Mouse (Mus musculus) CH12.LX (cell line): ENCODE results near the gene 1700067K01Rik. TPM values are rescaled to one million over a fixed set of nuclear protein-coding genes. Genes with fewer than 3 reads are reported as not detected.
A peak's percentile ranks its signal among the peaks of the same experiment; 100 is the strongest.

ENCODE experiments used
- DNase-seq: peaks from one replicate; pipeline ENCODE4 v3.0.0-alpha.2; 2013; ENCODE audit errors: extremely low read depth
- H3K27ac ChIP-seq: 2 replicates; pipeline ENCODE4 v1.5.1; 2012; ENCODE audit warnings: low read depth, mild to moderate bottlenecking, control low read depth, moderate library complexity; ENCODE audit not compliant: insufficient read depth
- H3K27me3 ChIP-seq: replicated peaks from 2 replicates; pipeline ENCODE3; 2012; ENCODE audit warnings: inconsistent platforms
- H3K36me3 ChIP-seq, 2 experiments: replicated peaks in 1 of 2; 2 replicates each; pipeline versions ENCODE3 to v1.6.1; 2012; ENCODE audit warnings: inconsistent platforms in 1 of 2, low read length in 1 of 2, mild to moderate bottlenecking in 1 of 2, mixed read lengths in 1 of 2, moderate library complexity in 1 of 2; ENCODE audit not compliant: control insufficient read depth in 1 of 2, insufficient read depth in 1 of 2
- H3K4me1 ChIP-seq, 2 experiments: 2 replicates each; pipeline ENCODE4 v1.6.1; 2012; ENCODE audit warnings: inconsistent platforms in 1 of 2, moderate library complexity in 1 of 2; ENCODE audit not compliant: insufficient read depth in 2 of 2, control insufficient read depth in 1 of 2
- H3K4me2 ChIP-seq: 2 replicates; pipeline ENCODE4 v1.6.1; 2012; ENCODE audit warnings: low read depth, mild to moderate bottlenecking, control low read depth; ENCODE audit not compliant: poor library complexity, insufficient read depth, severe bottlenecking
- H3K4me3 ChIP-seq, 3 experiments: fragments of 150-350 bp in 1 of 3; sonication (generic) in 1 of 3; replicated peaks in 1 of 3; 2 replicates each; pipeline versions ENCODE3 to v1.5.1; 2011 to 2012; ENCODE audit warnings: low read depth in 2 of 3, low read length in 2 of 3, mild to moderate bottlenecking in 2 of 3, moderate library complexity in 2 of 3, control low read depth in 1 of 3, improper control_type of control experiment in 1 of 3, inconsistent platforms in 1 of 3, mixed read lengths in 1 of 3; ENCODE audit not compliant: poor library complexity in 1 of 3
- H3K79me2 ChIP-seq: replicated peaks from 2 replicates; pipeline ENCODE4 v1.6.1; 2012; ENCODE audit warnings: mild to moderate bottlenecking, moderate library complexity; ENCODE audit not compliant: control insufficient read depth, poor library complexity, insufficient read depth, severe bottlenecking; ENCODE audit errors: extremely low read depth
- H3K9ac ChIP-seq: 2 replicates; pipeline ENCODE4 v1.6.1; 2012; ENCODE audit warnings: low read depth, mild to moderate bottlenecking, control low read depth, moderate library complexity; ENCODE audit not compliant: insufficient read depth
- H3K9me3 ChIP-seq: replicated peaks from 2 replicates; pipeline ENCODE3; 2012; ENCODE audit warnings: low read length, inconsistent platforms, mixed read lengths
- CHD1 ChIP-seq: IDR thresholded peaks from 2 replicates; pipeline ENCODE4 v1.6.1; 2012; ENCODE audit warnings: low read depth, low read length, improper control_type of control experiment, inconsistent platforms
- CTCF ChIP-seq, 2 experiments: IDR thresholded peaks in 1 of 2; conservative IDR thresholded peaks in 1 of 2; 2 replicates each; pipeline ENCODE4 v1.5.1; 2011 to 2012; ENCODE audit warnings: low read depth in 2 of 2, low read length in 2 of 2, improper control_type of control experiment in 1 of 2, inconsistent platforms in 1 of 2, mild to moderate bottlenecking in 1 of 2, moderate library complexity in 1 of 2
- ELF1 ChIP-seq: IDR thresholded peaks from 2 replicates; pipeline ENCODE4 v1.6.1; 2014; ENCODE audit warnings: low read depth, mild to moderate bottlenecking, inconsistent platforms, low read length, improper control_type of control experiment
- ETS1 ChIP-seq: conservative IDR thresholded peaks from 2 replicates; pipeline ENCODE4 v1.6.1; 2012; ENCODE audit warnings: low read depth, mild to moderate bottlenecking, inconsistent platforms, low read length, improper control_type of control experiment, moderate library complexity
- GABPA ChIP-seq: IDR thresholded peaks from 2 replicates; pipeline ENCODE4 v1.6.1; 2012; ENCODE audit warnings: low read depth, low read length, improper control_type of control experiment, inconsistent platforms; ENCODE audit not compliant: insufficient replicate concordance
- IRF4 ChIP-seq: IDR thresholded peaks from 2 replicates; pipeline ENCODE4 v1.6.1; 2014; ENCODE audit warnings: low read depth, mild to moderate bottlenecking, inconsistent platforms, low read length, improper control_type of control experiment
- MAFK ChIP-seq: IDR thresholded peaks from 2 replicates; pipeline ENCODE4 v1.6.1; 2011; ENCODE audit warnings: low read length, improper control_type of control experiment; ENCODE audit not compliant: insufficient replicate concordance
- MEF2A ChIP-seq: IDR thresholded peaks from 2 replicates; pipeline ENCODE4 v1.6.1; 2014; ENCODE audit warnings: low read depth, mild to moderate bottlenecking, inconsistent platforms, low read length, improper control_type of control experiment, borderline replicate concordance
- MYC ChIP-seq: IDR thresholded peaks from 2 replicates; pipeline ENCODE4 v1.6.1; 2011; ENCODE audit warnings: low read depth, mild to moderate bottlenecking, improper control_type of control experiment, low read length
- NRF1 ChIP-seq: IDR thresholded peaks from 2 replicates; pipeline ENCODE4 v1.6.1; 2014; ENCODE audit warnings: low read depth, mild to moderate bottlenecking, inconsistent platforms, low read length, improper control_type of control experiment, moderate library complexity
- PAX5 ChIP-seq: IDR thresholded peaks from 2 replicates; pipeline ENCODE4 v1.6.1; 2012; ENCODE audit warnings: low read length, inconsistent platforms, mixed read lengths
- POLR2AphosphoS2 ChIP-seq: IDR thresholded peaks from 2 replicates; pipeline ENCODE4 v1.6.1; 2011; ENCODE audit warnings: low read depth, low read length, improper control_type of control experiment
- RAD21 ChIP-seq: IDR thresholded peaks from 2 replicates; pipeline ENCODE4 v1.6.1; 2011; ENCODE audit warnings: low read depth, mild to moderate bottlenecking, low read length, improper control_type of control experiment, moderate library complexity
- RCOR1 ChIP-seq: conservative IDR thresholded peaks from 2 replicates; pipeline ENCODE4 v1.6.1; 2012; ENCODE audit warnings: low read depth, mild to moderate bottlenecking, inconsistent platforms, low read length, improper control_type of control experiment
- SIN3A ChIP-seq: IDR thresholded peaks from 2 replicates; pipeline ENCODE4 v1.6.1; 2012; ENCODE audit warnings: low read length, improper control_type of control experiment, inconsistent platforms
- UBTF ChIP-seq: IDR thresholded peaks from 2 replicates; pipeline ENCODE4 v1.6.1; 2012; ENCODE audit warnings: low read depth, mild to moderate bottlenecking, inconsistent platforms, low read length, improper control_type of control experiment, moderate library complexity
- USF1 ChIP-seq: IDR thresholded peaks from 2 replicates; pipeline ENCODE4 v1.6.1; 2014; ENCODE audit warnings: low read depth, mild to moderate bottlenecking, inconsistent platforms, low read length, improper control_type of control experiment
- ZC3H11A ChIP-seq: IDR thresholded peaks from 2 replicates; pipeline ENCODE4 v1.6.1; 2012; ENCODE audit warnings: low read depth, mild to moderate bottlenecking, inconsistent platforms, low read length, improper control_type of control experiment
- ZMIZ1 ChIP-seq: IDR thresholded peaks from 2 replicates; pipeline ENCODE4 v1.6.1; 2012; ENCODE audit warnings: low read depth, mild to moderate bottlenecking, inconsistent platforms, low read length, improper control_type of control experiment
- ZNF384 ChIP-seq: IDR thresholded peaks from 2 replicates; pipeline ENCODE4 v1.6.1; 2012; ENCODE audit warnings: low read depth, low read length, improper control_type of control experiment, inconsistent platforms
- dilution Hi-C: fragments of 300-500 bp; cut with MboI; formaldehyde crosslinking; loops from 2 replicates; pipeline ENCODE4 v1.14.3; 2020; ENCODE audit warnings: low sequenced_read_pairs; ENCODE audit not compliant: extremely low pct_unique_long_range_greater_than_20kb, extremely low pct_ligation_motif_present
- in situ Hi-C: fragments of 300-500 bp; cut with MboI; formaldehyde crosslinking; loops from 3 replicates; pipeline ENCODE4 v1.14.3; 2019; ENCODE audit warnings: low sequenced_read_pairs, low pct_ligation_motif_present, low pct_unique_long_range_greater_than_20kb, mixed read lengths
- polyA plus RNA-seq: library from polyadenylated mRNA; unstranded; fragments of >175 nt; gene quantifications from 2 replicates; pipeline ENCODE4 v1.2.1, GENCODE M21; 2012; ENCODE audit warnings: low read depth; ENCODE audit not compliant: insufficient read length
- total RNA-seq, 2 experiments: library from RNA; depleted of rRNA; stranded (reverse); fragments of 300-350 nt in 1 of 2; fragments of >200 nt in 1 of 2; gene quantifications; 2 replicates each; pipeline ENCODE4 v1.2.3; 2012 to 2014

The 1700067K01Rik gene
- total and polyA plus RNA-seq, 3 experiments, result 0.38 to 0.67 TPM; not detected in 1

DNA sequence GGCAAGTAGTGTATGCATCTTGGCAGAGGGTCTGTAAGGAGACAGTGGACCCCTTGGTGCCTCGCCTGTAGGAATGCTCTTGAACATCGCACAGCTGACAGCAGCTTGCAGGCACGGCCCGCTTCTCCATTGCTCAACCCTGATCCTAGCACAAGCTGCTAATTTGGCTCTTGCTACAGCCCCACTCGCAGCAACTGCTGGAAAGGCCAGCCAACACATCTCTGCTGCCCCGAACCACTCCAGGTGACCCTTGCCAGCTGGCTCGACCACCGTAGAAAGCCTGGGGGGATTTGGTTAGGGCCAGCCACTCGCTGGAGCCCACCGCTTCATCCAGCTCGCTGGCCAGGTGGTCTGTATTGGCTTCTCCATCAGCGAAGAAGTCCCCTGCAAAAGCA lies 41.6 kb downstream of the 1700067K01Rik start:
- Histone ChIP-seq H3K27me3 (peaks cover 9% of the 10 kb centered on the region), H3K4me1 (peaks cover 6 to 20% of the 10 kb centered on the region in 2 experiments), H3K4me2 (peak overlapping the region; percentile 79), H3K79me2 (no peaks in the 10 kb centered on the region), H3K36me3 (peaks cover 0 to 17% of the 10 kb centered on the region in 2 experiments), H3K9ac (no peak overlapping the region), H3K27ac (no peak overlapping the region), H3K9me3 (peaks cover 3% of the 10 kb centered on the region), H3K4me3 (peak overlapping the region in 2 of 3 experiments; percentile 5 to 66)
- in situ Hi-C loops, result loop anchor here (25.0 kb wide), 1 partner anchor 294 kb away; no protein-coding TSS in a partner anchor
- TF ChIP-seq CTCF (conservative IDR thresholded peaks at IDR 0.05 in 1 of 2, IDR thresholded peaks at IDR 0.05 in 1 of 2; ENCODE audit: low read depth in 2 of 2, low read length in 2 of 2) (no peak), ZNF384 (no peak), POLR2AphosphoS2 (no peak)
- dilution Hi-C loops, result no loop called here
- no peak for DNase-seq

DNA sequence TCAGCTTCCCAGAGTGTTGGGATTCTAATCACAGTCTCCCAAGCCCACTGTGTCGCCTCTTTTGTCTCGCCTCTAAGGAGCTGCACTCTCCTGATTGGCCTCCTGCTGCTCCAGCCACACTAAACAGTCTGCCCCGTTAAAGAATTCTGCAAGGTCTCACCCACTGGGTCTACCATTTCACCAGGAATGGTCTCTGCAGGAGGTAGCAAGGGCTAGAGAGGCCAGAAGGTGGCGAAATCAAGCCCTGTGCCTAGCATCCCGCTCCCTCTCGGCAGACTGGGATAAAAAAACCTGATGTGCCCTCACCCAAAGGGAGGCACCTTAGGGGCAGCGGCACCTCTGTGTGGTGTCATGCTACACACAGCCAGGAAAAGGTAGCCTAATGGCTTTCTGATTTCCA lies 42.8 kb downstream of the 1700067K01Rik start:
- Histone ChIP-seq H3K4me3 (no peak overlapping the region), H3K36me3 (peaks cover 0 to 7% of the 10 kb centered on the region in 2 experiments), H3K27me3 (peaks cover 14% of the 10 kb centered on the region), H3K4me2 (no peak overlapping the region), H3K9me3 (peaks cover 3% of the 10 kb centered on the region), H3K79me2 (no peaks in the 10 kb centered on the region), H3K9ac (no peak overlapping the region), H3K27ac (no peak overlapping the region), H3K4me1 (peaks cover 6 to 20% of the 10 kb centered on the region in 2 experiments)
- no peak for TF ChIP-seq ZMIZ1
- dilution Hi-C loops (no loop called here), in situ Hi-C loops (loop anchor here (25.0 kb wide), 1 partner anchor 293 kb away; no protein-coding TSS in a partner anchor)
- DNase-seq, result no peak

GRCm38 (mm10) chr8:84044900-84045299 lies 43.6 kb downstream of the 1700067K01Rik start, which contains the start of gene Rln3:
Gene Rln3, minus strand, starts transcription at chr8:84045000.
- Histone ChIP-seq H3K27ac (no peak within 1 kb of the TSS), H3K9me3 (peaks cover 3% of the 10 kb centered on the region), H3K4me2 (no peak within 1 kb of the TSS), H3K9ac (no peak within 1 kb of the TSS), H3K36me3 (peaks cover 0 to 7% of the 10 kb centered on the region in 2 experiments), H3K27me3 (peaks cover 14% of the 10 kb centered on the region), H3K79me2 (no peaks in the 10 kb centered on the region), H3K4me1 (peaks cover 6 to 16% of the 10 kb centered on the region in 2 experiments), H3K4me3 (no peak within 1 kb of the TSS)
- in situ Hi-C loops, result loop anchor here (25.0 kb wide), 1 partner anchor 292 kb away; no protein-coding TSS in a partner anchor
- dilution Hi-C loops, result no loop called here
- DNase-seq, result no peak
- TF ChIP-seq SIN3A (no peak), IRF4 (no peak), PAX5 (no peak), RAD21 (no peak), MEF2A (no peak), MYC (no peak), ZC3H11A (no peak), ZNF384 (no peak), ELF1 (no peak), USF1 (no peak), ETS1 (no peak), UBTF (no peak), MAFK (no peak), GABPA (no peak), RCOR1 (no peak), CHD1 (no peak), NRF1 (no peak)
